Mouse (Mus musculus) embryo, embryonic 10 days (tissue): ENCODE data around the gene Gdap1l1.

ENCODE experiments used
- DNase-seq: peaks from one replicate; pipeline ENCODE4 v3.0.0-alpha.2; 2015; ENCODE audit warnings: low spot score

Gdap1l1 gene

GRCm38 (mm10) chr2:163463998-163464397, 25.7 kb downstream of the Gdap1l1 start:
- no peak for DNase-seq

- DNase-seq: no peak
These were observed 26.3 kb downstream of the Gdap1l1 start for GRCm38 (mm10) chr2:163464562-163464961.

- DNase-seq: no peak
These were observed 28.5 kb downstream of the Gdap1l1 start for GRCm38 (mm10) chr2:163466771-163467170.

- DNase-seq: no peak
These were observed 29.3 kb downstream of the Gdap1l1 start for GRCm38 (mm10) chr2:163467585-163467984.

GRCm38 (mm10) chr2:163468866-163469265, 30.6 kb downstream of the Gdap1l1 start:
- no peak for DNase-seq

GRCm38 (mm10) chr2:163469711-163470110, 31.4 kb downstream of the Gdap1l1 start:
- DNase-seq: no peak

- no peak for DNase-seq
These were observed 32.9 kb downstream of the Gdap1l1 start for GRCm38 (mm10) chr2:163471136-163471535.

- DNase-seq: no peak
These were observed 33.6 kb downstream of the Gdap1l1 start for GRCm38 (mm10) chr2:163471710-163472465.

- peak; percentile 97 for DNase-seq
These were observed 34.2 kb downstream of the Gdap1l1 start, which contains the start of gene Fitm2 for GRCm38 (mm10) chr2:163472466-163472851. Gene Fitm2 (minus strand): TSS chr2:163472629.

- peak; percentile 49 for DNase-seq
These were observed 42.0 kb downstream of the Gdap1l1 start for GRCm38 (mm10) chr2:163480191-163480825.

GRCm38 (mm10) chr2:163481539-163482029, 43.3 kb downstream of the Gdap1l1 start:
- peak; percentile 72 for DNase-seq

GRCm38 (mm10) chr2:163487360-163487759, 49.1 kb downstream of the Gdap1l1 start:
- DNase-seq: no peak

GRCm38 (mm10) chr2:163489725-163490291, 51.5 kb downstream of the Gdap1l1 start:
- no peak for DNase-seq

- no peak for DNase-seq
These were observed 52.4 kb downstream of the Gdap1l1 start for GRCm38 (mm10) chr2:163490656-163491055.

GRCm38 (mm10) chr2:163491351-163491750, 53.1 kb downstream of the Gdap1l1 start:
- no peak for DNase-seq

GRCm38 (mm10) chr2:163492018-163492417, 53.7 kb downstream of the Gdap1l1 start, which contains the start of gene R3hdml:
Gene R3hdml (plus strand): TSS chr2:163492318.
- no peak for DNase-seq

GRCm38 (mm10) chr2:163493031-163493430, 54.8 kb downstream of the Gdap1l1 start:
- DNase-seq: no peak

GRCm38 (mm10) chr2:163493976-163494375, 55.7 kb downstream of the Gdap1l1 start:
- DNase-seq: no peak

- no peak for DNase-seq
These were observed 56.2 kb downstream of the Gdap1l1 start for GRCm38 (mm10) chr2:163494456-163494855.

- DNase-seq: no peak
These were observed 63.9 kb downstream of the Gdap1l1 start for GRCm38 (mm10) chr2:163502219-163502618.

GRCm38 (mm10) chr2:163503191-163503590, 64.9 kb downstream of the Gdap1l1 start:
- no peak for DNase-seq
